Mouse (Mus musculus) spleen, adult 2 months (tissue): ENCODE measurements around the gene Psme1.

Experiments used
- CTCF ChIP-seq: fragments of 200-500 bp; IDR thresholded peaks from 2 replicates; pipeline ENCODE4 v1.5.1; 2011; ENCODE audit warnings: mild to moderate bottlenecking, inconsistent platforms; ENCODE audit not compliant: insufficient read depth, insufficient read length, insufficient replicate concordance; ENCODE audit errors: extremely low read depth
- POLR2A ChIP-seq: fragments of 200-500 bp; IDR thresholded peaks from 2 replicates; pipeline ENCODE4 v1.6.1; 2011; ENCODE audit warnings: low read depth, low read length, inconsistent platforms

GRCm38 (mm10) chr14:55575711-55576110 is 2.2 kb upstream of the Psme1 start:
- TF ChIP-seq CTCF (no peak), POLR2A (no peak)
